Mouse (Mus musculus): ENCODE data around the gene Elp4.

DNA sequence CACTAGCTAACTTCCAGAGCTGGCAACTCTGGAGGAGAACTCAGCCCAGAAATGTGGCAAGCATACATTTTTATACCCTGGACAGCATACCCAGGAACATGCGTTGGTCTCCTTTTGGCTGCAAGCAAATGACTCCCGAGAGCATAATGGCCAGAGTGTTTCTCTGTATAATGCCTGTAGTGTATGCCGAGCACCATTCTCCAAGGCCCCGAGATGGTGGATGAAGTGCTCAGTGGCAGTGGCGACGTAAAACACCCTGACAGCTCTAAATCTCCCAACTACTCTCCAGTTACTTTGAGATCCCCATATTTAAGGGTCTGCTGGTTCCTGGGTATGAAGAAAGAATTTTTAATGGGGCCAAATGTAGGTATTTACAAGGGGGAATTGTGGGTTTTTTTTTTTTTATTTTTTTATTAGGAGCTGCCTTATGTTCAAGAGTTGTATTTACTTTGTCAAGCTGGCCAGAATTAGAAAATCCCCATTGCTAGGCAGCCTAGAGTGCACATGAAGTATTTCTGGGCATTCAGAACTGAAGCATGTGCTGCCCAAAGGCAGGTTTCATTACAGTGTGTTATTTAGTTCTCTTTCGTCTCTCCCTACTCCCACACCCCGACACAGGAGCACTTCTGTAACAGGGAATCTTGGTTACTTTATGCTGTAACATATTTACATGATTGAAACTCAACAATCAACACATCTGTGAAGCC lies 188.8 kb downstream of the Elp4 start:
- TF ChIP-seq ZC3H11A (IDR thresholded peaks at IDR 0.05; ENCODE audit: borderline replicate concordance, low read depth, low read length), result no peak
- no peak for TF ChIP-seq ZNF384 (IDR thresholded peaks at IDR 0.05; ENCODE audit: low read depth, low read length)
- TF ChIP-seq CHD2 (IDR thresholded peaks at IDR 0.05; ENCODE audit: low read depth, low read length), result no peak
- TF ChIP-seq MAFK (IDR thresholded peaks at IDR 0.05; ENCODE audit: insufficient read depth, low read depth, low read length), result no peak

All from ES-E14 (cell line).